Mouse (Mus musculus): Measurements from ENCODE around the gene Pip4k2a. TPM values are rescaled to one million over a fixed set of nuclear protein-coding genes. Genes with fewer than 3 reads are reported as not detected.
"Not testable (repeated sequence)": the region's sequence is repeated elsewhere in the genome, so short reads cannot be mapped to it uniquely, and the experiment has no call there.

Gene Pip4k2a
- polyA plus RNA-seq, 1 experiment: 54.8 TPM

- peak; percentile 18 to 44 for DNase-seq (ENCODE audit: extremely low spot score in 1 of 2, low spot score in 1 of 2)
Measured at GRCm38 (mm10) chr2:18906421-18907084, 91.4 kb downstream of the Pip4k2a start.

- no peak for DNase-seq (ENCODE audit: extremely low spot score in 1 of 2, low spot score in 1 of 2)
Measured at GRCm38 (mm10) chr2:18903301-18904068, 94.4 kb downstream of the Pip4k2a start.

GRCm38 (mm10) chr2:18901133-18901532 is 96.8 kb downstream of the Pip4k2a start:
- no peak for DNase-seq (ENCODE audit: extremely low spot score in 1 of 2, low spot score in 1 of 2)

GRCm38 (mm10) chr2:18900635-18901034 is 97.3 kb downstream of the Pip4k2a start:
- DNase-seq (ENCODE audit: extremely low spot score in 1 of 2, low spot score in 1 of 2): no peak

- no peak for DNase-seq (ENCODE audit: extremely low spot score in 1 of 2, low spot score in 1 of 2)
Measured at GRCm38 (mm10) chr2:18897742-18898256, 100.1 kb downstream of the Pip4k2a start.

- DNase-seq (ENCODE audit: extremely low spot score in 1 of 2, low spot score in 1 of 2): no peak
Measured at GRCm38 (mm10) chr2:18896015-18896414, 101.9 kb downstream of the Pip4k2a start.

GRCm38 (mm10) chr2:18893336-18893735 is 104.6 kb downstream of the Pip4k2a start:
- DNase-seq (ENCODE audit: extremely low spot score in 1 of 2, low spot score in 1 of 2): not testable (repeated sequence)

- DNase-seq (ENCODE audit: extremely low spot score in 1 of 2, low spot score in 1 of 2): no peak
Measured at GRCm38 (mm10) chr2:18891991-18892537, 105.9 kb downstream of the Pip4k2a start.

- no peak for DNase-seq (ENCODE audit: extremely low spot score in 1 of 2, low spot score in 1 of 2)
Measured at GRCm38 (mm10) chr2:18890227-18891001, 107.5 kb downstream of the Pip4k2a start.

- no peak for DNase-seq (ENCODE audit: extremely low spot score in 1 of 2, low spot score in 1 of 2)
Measured at GRCm38 (mm10) chr2:18884277-18884676, 113.6 kb downstream of the Pip4k2a start.

- peak in 1 of 2 experiments; percentile 47 for DNase-seq (ENCODE audit: extremely low spot score in 1 of 2, low spot score in 1 of 2)
Measured at GRCm38 (mm10) chr2:18874626-18875025, 123.3 kb downstream of the Pip4k2a start.

- DNase-seq (ENCODE audit: extremely low spot score in 1 of 2, low spot score in 1 of 2): no peak
Measured at GRCm38 (mm10) chr2:18874063-18874462, 123.9 kb downstream of the Pip4k2a start.

GRCm38 (mm10) chr2:18873440-18873839 is 124.5 kb downstream of the Pip4k2a start:
- no peak for DNase-seq (ENCODE audit: extremely low spot score in 1 of 2, low spot score in 1 of 2)

GRCm38 (mm10) chr2:18872797-18873196 is 125.1 kb downstream of the Pip4k2a start:
- DNase-seq (ENCODE audit: extremely low spot score in 1 of 2, low spot score in 1 of 2): peak; percentile 41 to 91

GRCm38 (mm10) chr2:18871087-18871486 is 126.8 kb downstream of the Pip4k2a start:
- no peak for DNase-seq (ENCODE audit: extremely low spot score in 1 of 2, low spot score in 1 of 2)

- peak in 1 of 2 experiments; percentile 16 for DNase-seq (ENCODE audit: extremely low spot score in 1 of 2, low spot score in 1 of 2)
Measured at GRCm38 (mm10) chr2:18867069-18867468, 130.9 kb downstream of the Pip4k2a start.

- no peak for DNase-seq (ENCODE audit: extremely low spot score in 1 of 2, low spot score in 1 of 2)
Measured at GRCm38 (mm10) chr2:18864719-18865118, 133.2 kb downstream of the Pip4k2a start.

- DNase-seq (ENCODE audit: extremely low spot score in 1 of 2, low spot score in 1 of 2): no peak
Measured at GRCm38 (mm10) chr2:18861607-18862158, 136.2 kb downstream of the Pip4k2a start.

- no peak for DNase-seq (ENCODE audit: extremely low spot score in 1 of 2, low spot score in 1 of 2)
Measured at GRCm38 (mm10) chr2:18860686-18861085, 137.2 kb downstream of the Pip4k2a start.

- no peak for DNase-seq (ENCODE audit: extremely low spot score in 1 of 2, low spot score in 1 of 2)
Measured at GRCm38 (mm10) chr2:18857952-18858351, 140.0 kb downstream of the Pip4k2a start.

Measured in frontal cortex, adult 2 months (tissue).